Mouse (Mus musculus) limb, embryonic 15.5 days (tissue): ENCODE measurements around the gene Cacna2d3. TPM values are rescaled to one million over a fixed set of nuclear protein-coding genes. Genes with fewer than 3 reads are reported as not detected.

Source experiments
- ATAC-seq: fragments of 200-750 bp; cut with Nextera tagmentation; 2 replicates; pipeline ENCODE4 v1.8.0; 2017; ENCODE audit warnings: low read depth, moderate TSS enrichment; ENCODE audit not compliant: insufficient number of reproducible peaks, low FRiP score, low TSS enrichment
- H3K27ac ChIP-seq: fragments of 300-500 bp; sonication (generic); 2 replicates; pipeline ENCODE4 v1.5.1; 2015; ENCODE audit warnings: moderate library complexity, mild to moderate bottlenecking, inconsistent platforms
- H3K27me3 ChIP-seq: fragments of 300-500 bp; sonication (generic); 2 replicates; pipeline ENCODE4 v1.6.1; 2015; ENCODE audit warnings: inconsistent platforms
- H3K36me3 ChIP-seq: fragments of 300-500 bp; sonication (generic); 2 replicates; pipeline ENCODE4 v1.6.1; 2015; ENCODE audit warnings: inconsistent platforms
- H3K4me1 ChIP-seq: fragments of 300-500 bp; sonication (generic); 2 replicates; pipeline ENCODE4 v1.6.1; 2015; ENCODE audit warnings: inconsistent platforms
- H3K4me2 ChIP-seq: fragments of 300-500 bp; sonication (generic); 2 replicates; pipeline ENCODE4 v1.6.1; 2015; ENCODE audit warnings: mild to moderate bottlenecking, inconsistent platforms
- H3K4me3 ChIP-seq: fragments of 300-500 bp; sonication (generic); 2 replicates; pipeline ENCODE4 v1.5.1; 2015; ENCODE audit warnings: mild to moderate bottlenecking, inconsistent platforms
- H3K9ac ChIP-seq: fragments of 300-500 bp; sonication (generic); 2 replicates; pipeline ENCODE4 v1.6.1; 2015; ENCODE audit warnings: inconsistent platforms
- H3K9me3 ChIP-seq: fragments of 300-500 bp; sonication (generic); 2 replicates; pipeline ENCODE4 v1.6.1; 2016; ENCODE audit warnings: inconsistent platforms
- whole genome bisulfite sequencing: fragments of 180-500 bp; shearing (Covaris S2); methylation state at CpG from one replicate; pipeline ENCODE4 v1.1.7; 2015; 5-methylcytosine and 5-hydroxymethylcytosine counted together
- polyA plus RNA-seq: library from polyadenylated mRNA; unstranded; fragments of >200 nt; fragmentation: Nextera tagmentation; extraction: Ambion mirVana; gene quantifications from 2 replicates; pipeline ENCODE4 v1.2.1, GENCODE M21; 2015

The Cacna2d3 gene
- polyA plus RNA-seq, 1 experiment from 2014 or later, result 7.2 TPM

GRCm38 (mm10) chr14:28918871-28919270, 802.8 kb downstream of the Cacna2d3 start:
- Histone ChIP-seq H3K4me1 (peaks cover 5% of the 10 kb centered on the region; the same call in 1 of the 2 replicates), H3K4me3 (no peak overlapping the region), H3K27me3 (no peaks in the 10 kb centered on the region), H3K27ac (no peak overlapping the region), H3K4me2 (no peak overlapping the region), H3K36me3 (no peaks in the 10 kb centered on the region), H3K9me3 (no peaks in the 10 kb centered on the region), H3K9ac (no peak overlapping the region)
- 90% methylated on average over 5 of the region's 5 CpGs for WGBS
- ATAC-seq, result no peak

GRCm38 (mm10) chr14:28915004-28915403, 806.7 kb downstream of the Cacna2d3 start:
- no peak overlapping the region for H3K4me3 ChIP-seq
- no peak for ATAC-seq
- H3K36me3 ChIP-seq, result no peaks in the 10 kb centered on the region
- no peak overlapping the region for H3K4me2 ChIP-seq
- no peak overlapping the region for H3K9ac ChIP-seq
- no peaks in the 10 kb centered on the region for H3K9me3 ChIP-seq
- no peaks in the 10 kb centered on the region for H3K27me3 ChIP-seq
- H3K4me1 ChIP-seq, result no peaks in the 10 kb centered on the region
- WGBS, result 52% methylated on average over 1 of the region's 1 CpGs
- H3K27ac ChIP-seq, result no peak overlapping the region

- Histone ChIP-seq H3K9me3 (no peaks in the 10 kb centered on the region), H3K36me3 (no peaks in the 10 kb centered on the region), H3K27me3 (no peaks in the 10 kb centered on the region), H3K4me1 (no peaks in the 10 kb centered on the region), H3K4me3 (no peak overlapping the region), H3K27ac (no peak overlapping the region), H3K9ac (no peak overlapping the region), H3K4me2 (no peak overlapping the region)
- ATAC-seq, result no peak
- 77% methylated on average over 6 of the region's 6 CpGs for WGBS
Observed at GRCm38 (mm10) chr14:28907659-28908058, 814.0 kb downstream of the Cacna2d3 start.

GRCm38 (mm10) chr14:28892530-28892929, 829.1 kb downstream of the Cacna2d3 start:
- H3K36me3 ChIP-seq, result no peaks in the 10 kb centered on the region
- no peak overlapping the region for H3K27ac ChIP-seq
- WGBS, result 82% methylated on average over 3 of the region's 3 CpGs
- no peak overlapping the region for H3K4me2 ChIP-seq
- no peak for ATAC-seq
- H3K9ac ChIP-seq, result no peak overlapping the region
- no peak overlapping the region for H3K4me3 ChIP-seq
- H3K27me3 ChIP-seq, result no peaks in the 10 kb centered on the region
- H3K4me1 ChIP-seq, result peaks cover 1% of the 10 kb centered on the region; the same call in 1 of the 2 replicates
- no peaks in the 10 kb centered on the region for H3K9me3 ChIP-seq

- H3K36me3 ChIP-seq, result no peaks in the 10 kb centered on the region
- H3K4me1 ChIP-seq, result peaks cover 5% of the 10 kb centered on the region; the same call in 1 of the 2 replicates
- H3K9ac ChIP-seq, result no peak overlapping the region
- H3K4me2 ChIP-seq, result no peak overlapping the region
- WGBS, result 35% methylated on average over 1 of the region's 1 CpGs
- no peak for ATAC-seq
- no peak overlapping the region for H3K4me3 ChIP-seq
- H3K27ac ChIP-seq, result peak overlapping the region; percentile 61; the same call in 1 of the 2 replicates
- H3K9me3 ChIP-seq, result no peaks in the 10 kb centered on the region
- no peaks in the 10 kb centered on the region for H3K27me3 ChIP-seq
Observed at GRCm38 (mm10) chr14:28887373-28887772, 834.3 kb downstream of the Cacna2d3 start.

- H3K9me3 ChIP-seq, result no peaks in the 10 kb centered on the region
- no peak overlapping the region for H3K27ac ChIP-seq
- H3K9ac ChIP-seq, result no peak overlapping the region
- no peak for ATAC-seq
- no peaks in the 10 kb centered on the region for H3K36me3 ChIP-seq
- no peak overlapping the region for H3K4me3 ChIP-seq
- no peaks in the 10 kb centered on the region for H3K27me3 ChIP-seq
- H3K4me1 ChIP-seq, result peaks cover 5% of the 10 kb centered on the region; the same call in 1 of the 2 replicates
- 75% methylated on average over 4 of the region's 4 CpGs for WGBS
- no peak overlapping the region for H3K4me2 ChIP-seq
Observed at GRCm38 (mm10) chr14:28886661-28887060, 835.0 kb downstream of the Cacna2d3 start.

- Histone ChIP-seq H3K9ac (no peak overlapping the region), H3K27me3 (no peaks in the 10 kb centered on the region), H3K4me1 (no peaks in the 10 kb centered on the region), H3K36me3 (no peaks in the 10 kb centered on the region), H3K4me2 (no peak overlapping the region), H3K4me3 (no peak overlapping the region), H3K27ac (no peak overlapping the region), H3K9me3 (no peaks in the 10 kb centered on the region)
- 80% methylated on average over 6 of the region's 6 CpGs for WGBS
- ATAC-seq, result no peak
Observed at GRCm38 (mm10) chr14:28870983-28871382, 850.7 kb downstream of the Cacna2d3 start.

- 93% methylated on average over 5 of the region's 5 CpGs for WGBS
- Histone ChIP-seq H3K27ac (no peak overlapping the region), H3K9me3 (no peaks in the 10 kb centered on the region), H3K4me2 (no peak overlapping the region), H3K9ac (no peak overlapping the region), H3K27me3 (no peaks in the 10 kb centered on the region), H3K4me1 (no peaks in the 10 kb centered on the region), H3K4me3 (no peak overlapping the region), H3K36me3 (no peaks in the 10 kb centered on the region)
- no peak for ATAC-seq
Observed at GRCm38 (mm10) chr14:28870382-28870781, 851.3 kb downstream of the Cacna2d3 start.

- ATAC-seq, result no peak
- 69% methylated on average over 4 of the region's 4 CpGs for WGBS
- H3K4me3 ChIP-seq, result no peak overlapping the region
- H3K9me3 ChIP-seq, result no peaks in the 10 kb centered on the region
- no peaks in the 10 kb centered on the region for H3K4me1 ChIP-seq
- no peaks in the 10 kb centered on the region for H3K36me3 ChIP-seq
- no peak overlapping the region for H3K9ac ChIP-seq
- H3K4me2 ChIP-seq, result no peak overlapping the region
- H3K27me3 ChIP-seq, result no peaks in the 10 kb centered on the region
- no peak overlapping the region for H3K27ac ChIP-seq
Observed at GRCm38 (mm10) chr14:28864925-28865324, 856.7 kb downstream of the Cacna2d3 start.

- 81% methylated on average over 2 of the region's 2 CpGs for WGBS
- no peak overlapping the region for H3K4me2 ChIP-seq
- no peaks in the 10 kb centered on the region for H3K27me3 ChIP-seq
- no peak overlapping the region for H3K27ac ChIP-seq
- no peaks in the 10 kb centered on the region for H3K36me3 ChIP-seq
- no peak overlapping the region for H3K9ac ChIP-seq
- no peaks in the 10 kb centered on the region for H3K9me3 ChIP-seq
- H3K4me3 ChIP-seq, result no peak overlapping the region
- ATAC-seq, result no peak
- H3K4me1 ChIP-seq, result no peaks in the 10 kb centered on the region
Observed at GRCm38 (mm10) chr14:28861142-28861541, 860.5 kb downstream of the Cacna2d3 start.

Other genes with a start within 250 kb of the Cacna2d3 start
- 333 TPM in 2 replicates for gene Selenok, start 246.4 kb upstream of the Cacna2d3 start, polyA plus RNA-seq